Mouse (Mus musculus): ENCODE measurements at regions not wholly inside any gene's neighbourhood (a gene's known extent, or its start where the extent isn't known, plus 50 kb on each side); places are given as distances from the start of the nearest gene placed in this dataset.

- TF ChIP-seq CTCF (IDR thresholded peaks at IDR 0.05; ENCODE audit: low read depth) (no peak), EP300 (IDR thresholded peaks at IDR 0.05; ENCODE audit: low read depth) (no peak)
Measured at GRCm38 (mm10) chr16:63452301-63452700, 411.7 kb downstream of the Epha3 start.

All from liver, postnatal 0 days (tissue).